Mouse (Mus musculus) heart, embryonic 16.5 days (tissue): ENCODE measurements around the gene Toe1. TPM values are rescaled to one million over a fixed set of nuclear protein-coding genes. Genes with fewer than 3 reads are reported as not detected.

Source experiments
- polyA plus RNA-seq: library from polyadenylated mRNA; unstranded; fragments of >200 nt; fragmentation: Nextera tagmentation; extraction: Ambion mirVana; gene quantifications from 2 replicates; pipeline ENCODE4 v1.2.1, GENCODE M21; 2015

Toe1 gene
- polyA plus RNA-seq, 1 experiment from 2014 or later, result 23.4 TPM

Other genes starting within 250 kb of the Toe1 start
- 25.1 and 31.5 TPM in 2 replicates for gene Gpbp1l1, start 250.0 kb downstream of the Toe1 start, polyA plus RNA-seq
- gene Ccdc17, start 211.0 kb downstream of the Toe1 start, polyA plus RNA-seq, result 5.2 and 6.1 TPM in 2 replicates
- 73.8 and 77.5 TPM in 2 replicates for gene Nasp, start 179.7 kb downstream of the Toe1 start, polyA plus RNA-seq
- gene Akr1a1, start 156.0 kb downstream of the Toe1 start, polyA plus RNA-seq, result 580 and 585 TPM in 2 replicates
- 934 and 942 TPM in 2 replicates for gene Prdx1, start 122.1 kb downstream of the Toe1 start, polyA plus RNA-seq
- 39.8 and 45.0 TPM in 2 replicates for gene Mmachc, start 99.2 kb downstream of the Toe1 start, polyA plus RNA-seq
- 14.8 and 16.0 TPM in 2 replicates for gene Ccdc163, start 99.1 kb downstream of the Toe1 start, polyA plus RNA-seq
- gene Tesk2, start 86.7 kb downstream of the Toe1 start, polyA plus RNA-seq, result 3.3 and 3.6 TPM in 2 replicates
- 8.6 and 9.9 TPM in 2 replicates for gene Mutyh, start 83 bp upstream of the Toe1 start, polyA plus RNA-seq
- 0.95 and 1.2 TPM in 2 replicates for gene Hpdl, start 14.1 kb upstream of the Toe1 start, polyA plus RNA-seq
- gene Zswim5, start 69.7 kb upstream of the Toe1 start, polyA plus RNA-seq, result 0.39 and 0.42 TPM in 2 replicates
- gene Urod, start 186.8 kb upstream of the Toe1 start, polyA plus RNA-seq, result 97.1 and 101 TPM in 2 replicates
- gene Hectd3, start 187.7 kb upstream of the Toe1 start, polyA plus RNA-seq, result 6.6 and 7.0 TPM in 2 replicates
- 23.6 and 23.8 TPM in 2 replicates for gene Eif2b3, start 211.8 kb upstream of the Toe1 start, polyA plus RNA-seq